Mouse (Mus musculus) heart, embryonic 10.5 days (tissue): ENCODE results near the gene Apoo. TPM values are rescaled to one million over a fixed set of nuclear protein-coding genes. Genes with fewer than 3 reads are reported as not detected.
"Not testable (repeated sequence)": the region's sequence is repeated elsewhere in the genome, so short reads cannot be mapped to it uniquely, and the experiment has no call there.

ENCODE experiments used
- DNase-seq: peaks from one replicate; pipeline ENCODE4 v3.0.0-alpha.2; 2017; ENCODE audit warnings: low spot score
- H3K27ac ChIP-seq: fragments of 300-500 bp; sonication (generic); 2 replicates; pipeline ENCODE4 v1.5.1; 2016; ENCODE audit warnings: mild to moderate bottlenecking
- H3K27me3 ChIP-seq: fragments of 300-500 bp; sonication (generic); 2 replicates; pipeline ENCODE4 v1.6.1; 2016; ENCODE audit warnings: mild to moderate bottlenecking; ENCODE audit not compliant: poor library complexity, insufficient read depth, severe bottlenecking
- H3K36me3 ChIP-seq: fragments of 300-500 bp; sonication (generic); 2 replicates; pipeline ENCODE4 v1.6.1; 2016; ENCODE audit warnings: mild to moderate bottlenecking, moderate library complexity
- H3K4me1 ChIP-seq: fragments of 300-500 bp; sonication (generic); 2 replicates; pipeline ENCODE4 v1.6.1; 2016; ENCODE audit warnings: mild to moderate bottlenecking
- H3K4me3 ChIP-seq: fragments of 300-500 bp; sonication (generic); 2 replicates; pipeline ENCODE4 v1.5.1; 2016; ENCODE audit warnings: mild to moderate bottlenecking, moderate library complexity
- H3K9me3 ChIP-seq: fragments of 300-500 bp; sonication (generic); 2 replicates; pipeline ENCODE4 v1.6.1; 2016; ENCODE audit warnings: mild to moderate bottlenecking, moderate library complexity
- WGBS: fragments of 180-500 bp; shearing (Covaris S2); methylation state at CpG from one replicate; pipeline ENCODE4 v1.1.7; 2016; 5-methylcytosine and 5-hydroxymethylcytosine counted together
- polyA plus RNA-seq: library from polyadenylated mRNA; unstranded; fragments of >200 nt; fragmentation: Nextera tagmentation; extraction: Ambion mirVana; gene quantifications from 2 replicates; pipeline ENCODE4 v1.2.1, GENCODE M21; 2016

The Apoo gene
- polyA plus RNA-seq, result 129 and 159 TPM in 2 replicates

DNA sequence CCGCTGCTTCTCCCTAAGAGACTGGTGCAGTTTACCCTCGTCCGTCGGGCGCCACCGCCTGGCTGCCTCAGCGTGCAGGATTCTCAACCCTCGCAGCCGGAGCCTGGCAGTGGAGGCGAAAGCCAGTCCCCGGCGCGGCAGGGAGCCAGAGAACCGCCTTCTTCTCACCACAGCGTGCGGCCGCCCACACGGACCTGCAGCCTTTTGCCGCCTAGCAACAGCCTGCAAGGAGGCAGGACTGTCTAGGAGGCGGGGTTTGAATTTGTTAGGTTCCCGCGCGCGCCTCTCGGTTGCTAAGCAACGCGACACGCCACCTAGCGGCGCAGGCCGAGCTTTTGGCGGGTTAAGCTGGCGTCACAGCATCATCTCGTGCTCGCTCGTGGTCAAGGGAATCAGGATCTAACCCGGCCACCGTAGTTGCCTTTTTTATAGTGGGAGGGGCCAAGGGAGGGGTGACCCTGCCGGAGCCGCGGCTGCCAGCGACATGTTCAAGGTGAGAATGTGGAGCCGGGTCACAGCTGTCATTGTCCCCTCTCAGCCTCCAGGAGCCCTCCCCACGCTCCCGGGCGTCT lies at the start of gene Apoo, which contains the start of gene Fam90a1b:
Apoo (plus strand) TSS at position 448 of the 572 bp plus-strand sequence.
Fam90a1b (minus strand) TSS at position 108 of the 572 bp plus-strand sequence.
- peaks cover 69% of the 10 kb centered on the region for H3K27me3 ChIP-seq
- H3K4me1 ChIP-seq, result no peaks in the 10 kb centered on the region
- H3K27ac ChIP-seq, result peak within 1 kb of the TSS; percentile 88
- H3K9me3 ChIP-seq, result no peaks in the 10 kb centered on the region
- 17% methylated on average over 46 of the region's 46 CpGs for WGBS
- no peaks in the 10 kb centered on the region for H3K36me3 ChIP-seq
- peak; percentile 98 for DNase-seq
- peak within 1 kb of the TSS; percentile 65 for H3K4me3 ChIP-seq

DNA sequence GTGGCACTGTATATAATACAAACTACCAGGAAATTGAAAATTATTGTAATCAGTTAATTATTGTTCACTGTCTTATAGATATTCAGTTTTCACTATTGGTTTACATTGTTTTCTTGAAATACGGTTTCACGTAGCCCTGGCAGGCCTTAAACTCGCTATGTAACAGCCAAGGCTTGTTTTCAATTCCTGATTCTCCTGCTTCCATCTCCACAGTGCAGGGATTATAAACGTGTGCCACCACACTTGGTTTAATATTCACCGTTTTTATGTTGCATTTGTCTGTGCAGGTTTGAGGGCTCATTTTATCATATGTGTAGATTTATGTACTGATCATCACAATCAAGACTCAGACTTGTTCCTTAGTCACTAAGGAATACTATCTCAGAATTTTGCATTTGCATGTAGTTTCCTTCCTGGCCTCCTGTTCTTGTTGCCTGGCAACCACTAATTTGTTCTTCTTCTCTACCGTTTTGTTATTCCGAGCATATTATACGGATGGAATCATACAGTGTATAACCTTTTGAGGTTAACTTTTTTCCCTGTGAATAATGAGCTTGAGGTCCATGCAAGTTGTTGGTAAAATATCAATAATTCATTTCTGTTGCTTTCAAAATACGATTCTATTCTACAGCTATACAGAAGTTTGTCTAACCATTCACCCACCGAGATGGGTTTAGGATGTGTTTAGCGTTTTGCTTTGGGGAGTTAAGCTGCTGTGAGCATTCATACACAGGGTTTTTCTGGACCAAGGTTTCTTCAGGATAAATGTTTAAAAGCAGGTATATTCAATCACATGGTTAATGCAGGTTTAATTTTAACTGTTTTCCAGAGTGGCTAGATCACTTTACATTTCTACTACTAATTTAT lies 45.6 kb upstream of the Apoo start:
- no peaks in the 10 kb centered on the region for H3K9me3 ChIP-seq
- 83% methylated on average over 11 of the region's 11 CpGs for WGBS
- H3K4me1 ChIP-seq, result no peaks in the 10 kb centered on the region
- DNase-seq, result no peak
- no peak overlapping the region for H3K4me3 ChIP-seq
- H3K36me3 ChIP-seq, result no peaks in the 10 kb centered on the region
- no peak overlapping the region for H3K27ac ChIP-seq
- peaks cover 51% of the 10 kb centered on the region; the same call in 1 of the 2 replicates for H3K27me3 ChIP-seq

DNA sequence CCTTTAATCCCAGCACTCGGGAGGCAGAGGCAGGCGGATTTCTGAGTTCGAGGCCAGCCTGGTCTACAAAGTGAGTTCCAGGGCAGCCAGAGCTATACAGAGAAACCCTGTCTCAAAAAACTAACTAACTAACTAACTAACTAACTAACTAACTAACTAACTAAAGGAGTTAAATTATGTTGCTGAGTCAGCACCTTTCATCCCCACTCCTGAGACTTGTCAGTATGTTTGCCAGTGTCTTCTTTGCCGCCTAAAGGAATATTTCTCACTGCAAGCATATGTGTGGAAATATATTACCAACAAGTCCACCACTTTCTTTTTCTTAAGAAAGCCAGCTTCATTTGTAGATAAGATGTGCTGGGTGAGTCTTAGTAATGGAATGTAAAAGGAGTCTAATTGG lies 23.3 kb upstream of the Apoo start:
- H3K9me3 ChIP-seq, H3K4me3 ChIP-seq, H3K4me1 ChIP-seq, H3K27ac ChIP-seq, DNase-seq, H3K36me3 ChIP-seq: not testable (repeated sequence)
- peaks cover 46% of the 10 kb centered on the region; the same call in 1 of the 2 replicates for H3K27me3 ChIP-seq
- WGBS, result 81% methylated on average over 4 of the region's 4 CpGs

DNA sequence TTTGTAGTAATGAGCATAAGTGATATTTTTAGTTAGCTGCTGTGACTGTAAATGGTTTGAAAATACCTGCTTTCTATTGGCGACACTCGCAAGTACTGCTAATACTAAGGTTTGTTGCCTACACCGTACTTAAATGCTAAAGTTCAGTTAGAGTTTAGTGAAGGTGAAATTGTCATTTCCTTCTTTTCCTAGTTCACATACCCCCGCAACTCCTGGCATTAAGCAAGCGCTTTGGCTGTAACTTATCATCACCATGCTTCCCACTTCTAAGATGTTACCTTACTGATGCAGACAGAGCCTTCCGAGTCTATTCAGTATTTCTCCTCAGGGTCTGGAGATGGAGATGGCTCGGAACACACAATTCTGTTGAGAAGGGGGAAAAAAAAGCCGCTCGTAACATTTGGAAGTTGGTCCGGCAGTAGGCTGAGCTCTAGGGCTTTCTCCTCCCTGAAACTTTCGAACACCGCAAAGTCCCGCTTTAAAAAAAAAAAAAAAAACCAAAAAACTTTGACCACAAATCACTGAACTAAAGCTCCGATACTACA lies 1.5 kb upstream of the Apoo start:
- Histone ChIP-seq H3K27ac (no peak overlapping the region), H3K9me3 (no peaks in the 10 kb centered on the region), H3K27me3 (peaks cover 72% of the 10 kb centered on the region), H3K4me3 (peak overlapping the region; percentile 65), H3K4me1 (no peaks in the 10 kb centered on the region), H3K36me3 (no peaks in the 10 kb centered on the region)
- 24% methylated on average over 14 of the region's 14 CpGs for WGBS
- no peak for DNase-seq

DNA sequence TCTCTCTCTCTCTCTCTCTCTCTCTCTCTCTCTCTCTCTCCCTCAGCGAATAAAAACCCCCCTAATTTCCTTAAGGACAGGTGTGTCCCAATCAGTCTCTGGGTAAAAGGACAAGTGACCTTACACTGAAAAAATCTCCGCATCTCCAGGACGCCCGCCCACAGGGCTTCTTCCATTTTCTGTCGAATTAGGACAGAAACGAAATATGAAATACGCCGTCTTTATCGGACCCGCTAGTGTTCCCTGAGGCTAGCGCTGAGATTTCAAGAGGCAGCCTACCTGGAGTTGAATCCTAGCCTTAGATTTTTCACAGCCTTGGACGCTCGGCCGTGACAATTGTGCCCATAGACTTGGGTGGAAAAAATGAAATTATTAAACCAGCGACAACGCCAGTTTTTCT lies 888 bp upstream of the Apoo start:
- Histone ChIP-seq H3K27ac (no peak overlapping the region), H3K9me3 (no peaks in the 10 kb centered on the region), H3K4me1 (no peaks in the 10 kb centered on the region), H3K36me3 (no peaks in the 10 kb centered on the region), H3K27me3 (peaks cover 72% of the 10 kb centered on the region), H3K4me3 (peak overlapping the region; percentile 65)
- 20% methylated on average over 16 of the region's 16 CpGs for WGBS
- DNase-seq, result no peak

DNA sequence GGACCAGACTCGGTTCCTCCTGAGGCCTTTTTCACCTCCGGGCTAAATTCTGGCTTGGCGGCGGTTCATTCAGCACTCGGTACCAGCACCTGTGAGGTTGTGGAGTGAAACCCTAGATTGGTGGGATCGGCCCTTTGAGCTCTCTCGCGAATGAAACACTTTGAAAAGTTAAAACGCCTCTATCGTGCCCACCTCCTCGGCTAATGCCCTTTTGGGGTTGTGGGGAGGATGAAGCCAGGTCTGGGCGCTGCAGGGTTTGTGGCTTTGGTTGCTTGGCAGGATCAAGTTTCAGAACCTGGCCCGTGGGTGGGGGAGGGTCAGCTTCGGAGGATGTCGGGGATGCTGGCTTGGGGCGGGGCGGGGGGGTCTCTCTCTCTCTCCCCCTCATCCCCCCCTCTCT lies 331 bp downstream of the Apoo start:
- Histone ChIP-seq H3K36me3 (no peaks in the 10 kb centered on the region), H3K4me3 (peak overlapping the region; percentile 65), H3K27me3 (peaks cover 64% of the 10 kb centered on the region), H3K27ac (peak overlapping the region; percentile 88), H3K4me1 (no peaks in the 10 kb centered on the region), H3K9me3 (no peaks in the 10 kb centered on the region)
- 27% methylated on average over 17 of the region's 17 CpGs for WGBS
- no peak for DNase-seq

DNA sequence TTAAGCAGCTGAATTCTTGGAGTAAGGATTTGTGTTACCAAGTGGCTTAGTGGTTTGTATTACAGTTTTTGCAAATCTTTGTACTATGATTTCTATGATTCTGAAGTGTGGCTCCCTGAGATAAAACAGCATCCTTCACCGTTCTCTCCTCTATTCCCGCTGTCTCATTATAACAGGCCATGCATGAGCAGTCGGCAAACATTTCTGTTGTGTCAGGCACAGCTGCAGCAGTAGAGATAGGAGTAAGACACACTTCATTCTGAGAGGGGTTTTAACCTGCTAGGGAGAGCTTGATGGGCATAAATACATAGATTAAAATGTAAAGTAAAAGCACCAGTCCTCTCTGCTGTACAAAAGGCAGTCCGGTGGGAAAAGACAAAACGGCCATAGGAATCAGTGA lies 11.8 kb downstream of the Apoo start:
- DNase-seq, result no peak
- H3K9me3 ChIP-seq, result no peaks in the 10 kb centered on the region
- H3K27ac ChIP-seq, result no peak overlapping the region
- no peaks in the 10 kb centered on the region for H3K4me1 ChIP-seq
- whole genome bisulfite sequencing, result 78% methylated on average over 5 of the region's 5 CpGs
- H3K4me3 ChIP-seq, result no peak overlapping the region
- peaks cover 9% of the 10 kb centered on the region; the same call in 1 of the 2 replicates for H3K27me3 ChIP-seq
- H3K36me3 ChIP-seq, result peaks cover 7% of the 10 kb centered on the region; the same call in 1 of the 2 replicates

DNA sequence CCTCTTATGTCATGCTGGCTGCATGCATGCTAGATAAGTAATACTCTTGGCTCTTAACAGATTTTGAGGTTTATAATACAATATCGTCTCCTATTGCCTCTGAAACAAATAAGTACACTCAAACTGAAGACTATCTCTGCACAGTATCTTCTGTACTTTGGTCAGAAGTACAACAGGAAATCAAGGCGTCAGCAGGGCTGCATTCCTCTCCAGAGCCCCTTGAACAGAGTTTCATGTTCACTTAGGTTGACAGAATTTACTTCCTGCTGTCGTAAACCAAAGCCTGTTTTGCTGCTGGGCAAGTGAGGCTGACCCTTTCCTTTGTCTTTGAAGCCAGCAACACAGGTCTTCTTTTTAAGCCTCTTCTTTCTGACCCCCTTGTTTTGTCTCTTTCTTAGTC lies 42.1 kb downstream of the Apoo start:
- Histone ChIP-seq H3K9me3 (no peaks in the 10 kb centered on the region), H3K27ac (no peak overlapping the region), H3K4me1 (no peaks in the 10 kb centered on the region), H3K4me3 (no peak overlapping the region), H3K27me3 (peaks cover 4% of the 10 kb centered on the region; the same call in 1 of the 2 replicates), H3K36me3 (no peaks in the 10 kb centered on the region)
- DNase-seq, result no peak
- whole genome bisulfite sequencing, result 51% methylated on average over 3 of the region's 3 CpGs

DNA sequence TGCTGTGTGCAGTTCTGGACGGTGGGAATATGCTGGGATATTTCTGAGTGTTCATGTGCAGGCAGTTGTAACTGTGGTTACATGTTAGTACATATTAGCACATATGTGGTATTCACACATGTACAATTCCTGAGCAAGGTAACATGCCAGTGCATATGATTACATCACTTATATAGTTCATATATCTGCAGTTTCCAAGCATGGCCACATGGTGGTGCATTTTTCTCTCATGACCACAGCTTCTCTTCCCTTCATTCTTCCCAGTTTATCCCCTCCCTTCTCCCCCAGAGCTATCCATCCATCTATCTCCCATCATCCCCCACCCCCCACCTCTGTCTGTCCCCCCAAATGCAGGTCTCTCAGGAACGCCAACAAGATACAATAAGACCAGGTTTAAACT lies 53.3 kb downstream of the Apoo start:
- DNase-seq, result no peak
- Histone ChIP-seq H3K9me3 (no peaks in the 10 kb centered on the region), H3K27me3 (peaks cover 3% of the 10 kb centered on the region; the same call in 1 of the 2 replicates), H3K4me1 (no peaks in the 10 kb centered on the region), H3K4me3 (no peak overlapping the region), H3K27ac (no peak overlapping the region), H3K36me3 (peaks cover 14% of the 10 kb centered on the region; the same call in 1 of the 2 replicates)
- 90% methylated on average over 2 of the region's 2 CpGs for WGBS

DNA sequence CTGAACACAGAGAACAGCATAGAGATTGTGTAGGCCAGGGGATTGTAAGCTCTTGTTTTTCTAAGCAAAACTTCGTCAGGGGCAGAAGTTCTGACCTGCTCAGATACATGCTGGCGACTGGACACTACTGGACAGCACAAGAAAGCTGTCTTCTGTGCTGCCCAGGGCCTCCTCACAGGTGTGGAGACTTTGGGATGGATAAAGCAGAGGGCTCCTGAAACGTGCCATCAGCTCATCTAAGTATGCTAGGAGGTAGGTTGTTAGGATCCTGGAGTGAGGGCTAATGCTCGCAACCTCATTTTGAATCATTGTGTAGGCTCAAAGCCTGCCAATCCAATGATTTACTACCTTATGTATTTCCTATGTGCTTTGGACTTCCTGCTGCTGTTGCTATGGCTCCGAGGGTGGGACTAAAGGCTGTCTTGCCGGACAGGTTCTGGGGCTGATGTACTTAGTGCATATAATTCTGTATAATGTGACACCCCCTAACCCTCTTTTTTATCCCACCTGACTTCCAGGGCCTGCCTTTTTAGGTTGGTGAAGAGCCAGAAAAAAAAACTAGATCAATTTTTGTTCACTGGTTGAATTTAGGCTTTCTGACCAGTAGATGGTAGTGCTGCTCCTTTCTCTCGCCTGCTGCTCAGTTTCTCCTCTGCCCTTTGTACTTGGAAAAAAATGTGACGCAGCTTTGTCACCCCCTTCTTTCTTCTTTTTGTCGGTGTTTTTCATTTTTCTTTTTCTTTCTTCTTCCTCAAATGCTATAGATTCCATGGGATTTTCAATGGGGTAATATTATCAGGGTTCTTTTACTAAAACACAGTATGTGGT lies 64.8 kb downstream of the Apoo start:
- Histone ChIP-seq H3K4me3 (no peak overlapping the region), H3K27ac (no peak overlapping the region), H3K27me3 (peaks cover 17% of the 10 kb centered on the region; the same call in 1 of the 2 replicates), H3K36me3 (no peaks in the 10 kb centered on the region), H3K9me3 (no peaks in the 10 kb centered on the region), H3K4me1 (no peaks in the 10 kb centered on the region)
- DNase-seq, result no peak
- 46% methylated on average over 9 of the region's 9 CpGs for WGBS

DNA sequence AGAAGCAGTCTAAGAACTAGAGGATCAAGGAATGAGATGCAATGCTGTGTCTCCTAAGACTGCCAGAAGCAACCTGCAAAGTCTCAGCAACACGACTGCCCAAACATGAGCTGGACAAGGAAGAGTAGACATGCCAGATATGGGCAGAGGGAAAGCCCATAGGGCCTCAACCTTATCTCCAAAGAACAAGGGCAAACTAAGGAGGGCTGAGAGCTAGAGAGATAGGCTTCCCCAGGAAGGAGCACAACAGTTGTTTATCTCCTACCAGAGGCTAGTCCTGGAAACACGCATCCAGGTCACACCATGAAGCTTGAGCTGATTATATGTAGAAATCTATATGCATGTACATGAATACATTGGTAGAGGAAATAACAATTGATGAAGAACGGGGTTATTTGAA lies 78.5 kb downstream of the Apoo start:
- no CpG with 5 or more reads among the region's 3 CpGs for WGBS
- not testable (repeated sequence) for H3K4me1 ChIP-seq, H3K4me3 ChIP-seq, H3K27ac ChIP-seq, DNase-seq, H3K9me3 ChIP-seq, H3K36me3 ChIP-seq
- H3K27me3 ChIP-seq, result peaks cover 16% of the 10 kb centered on the region; the same call in 1 of the 2 replicates

DNA sequence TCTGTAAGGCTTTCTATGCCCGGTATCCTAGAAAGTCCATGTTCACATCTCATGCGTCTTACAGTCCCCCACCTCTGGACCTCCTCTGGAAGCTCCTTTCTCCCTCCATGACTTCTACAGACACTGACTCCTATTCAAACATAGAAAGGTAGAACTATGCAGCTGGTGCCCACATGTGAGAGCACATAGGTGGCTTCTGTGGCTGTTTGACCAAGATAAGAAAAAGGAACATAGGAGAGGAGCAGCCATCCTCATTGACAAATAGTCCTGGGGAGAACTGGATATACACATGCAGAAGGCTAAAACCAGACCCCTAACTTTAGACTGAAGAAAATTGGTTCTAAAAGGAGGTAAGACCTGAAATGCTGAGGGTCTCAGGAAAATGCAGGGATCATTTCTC lies 79.1 kb downstream of the Apoo start:
- not testable (repeated sequence) for H3K4me1 ChIP-seq, H3K9me3 ChIP-seq, DNase-seq, H3K36me3 ChIP-seq, H3K27ac ChIP-seq, H3K4me3 ChIP-seq
- 86% methylated on average over 2 of the region's 2 CpGs for WGBS
- peaks cover 16% of the 10 kb centered on the region; the same call in 1 of the 2 replicates for H3K27me3 ChIP-seq
